Mouse (Mus musculus) lung, postnatal 0 days (tissue): Measurements from ENCODE around the gene Nmrk2. TPM values are rescaled to one million over a fixed set of nuclear protein-coding genes. Genes with fewer than 3 reads are reported as not detected.
A peak's percentile ranks its signal among the peaks of the same experiment; 100 is the strongest.
"Not testable (repeated sequence)": the region's sequence is repeated elsewhere in the genome, so short reads cannot be mapped to it uniquely, and the experiment has no call there.

Experiments used
- ATAC-seq: fragments of 200-750 bp; cut with Nextera tagmentation; 2 replicates; pipeline ENCODE4 v1.8.0; 2017; ENCODE audit warnings: moderate library complexity
- DNase-seq: peaks from one replicate; pipeline ENCODE4 v3.0.0-alpha.2; 2016; ENCODE audit warnings: low spot score
- H3K27ac ChIP-seq: fragments of 300-500 bp; sonication (generic); 2 replicates; pipeline ENCODE4 v1.5.1; 2014; ENCODE audit warnings: antibody characterized with exemption, mild to moderate bottlenecking, low read length, mixed read lengths
- H3K27me3 ChIP-seq: fragments of 300-500 bp; sonication (generic); replicated peaks from 2 replicates; pipeline ENCODE4 v1.6.1; 2014; ENCODE audit warnings: low read length, mixed read lengths; ENCODE audit not compliant: insufficient read depth
- H3K36me3 ChIP-seq: fragments of 300-500 bp; sonication (generic); 2 replicates; pipeline ENCODE4 v1.6.1; 2014; ENCODE audit warnings: low read length, mixed read lengths; ENCODE audit not compliant: insufficient read depth
- H3K4me1 ChIP-seq: fragments of 300-500 bp; sonication (generic); 2 replicates; pipeline ENCODE4 v1.6.1; 2014; ENCODE audit warnings: antibody characterized with exemption, low read depth, low read length, mixed read lengths; ENCODE audit not compliant: insufficient read depth
- H3K4me2 ChIP-seq: fragments of 300-500 bp; sonication (generic); replicated peaks from 2 replicates; pipeline ENCODE4 v1.6.1; 2014; ENCODE audit warnings: low read depth, mild to moderate bottlenecking, low read length, moderate library complexity, mixed read lengths
- H3K4me3 ChIP-seq: fragments of 300-500 bp; sonication (generic); 2 replicates; pipeline ENCODE4 v1.5.1; 2014; ENCODE audit warnings: low read depth, low read length
- H3K9ac ChIP-seq: fragments of 300-500 bp; sonication (generic); replicated peaks from 2 replicates; pipeline ENCODE4 v1.6.1; 2014; ENCODE audit warnings: low read depth, mild to moderate bottlenecking
- H3K9me3 ChIP-seq: fragments of 300-500 bp; sonication (generic); 2 replicates; pipeline ENCODE4 v1.6.1; 2016; ENCODE audit warnings: low read length, mixed read lengths
- CTCF ChIP-seq: IDR thresholded peaks from 2 replicates; pipeline ENCODE4 v1.5.1; 2016; ENCODE audit warnings: antibody characterized with exemption, mild to moderate bottlenecking
- EP300 ChIP-seq: IDR thresholded peaks from 2 replicates; pipeline ENCODE4 v1.6.1; 2016; ENCODE audit warnings: antibody characterized with exemption, mild to moderate bottlenecking, control low read depth
- WGBS: fragments of 180-500 bp; shearing (Covaris S2); extraction: QIAGEN DNeasy Blood & Tissue Kit; methylation state at CpG from one replicate; pipeline ENCODE4 v1.1.7; 2014; 5-methylcytosine and 5-hydroxymethylcytosine counted together
- polyA plus RNA-seq: library from polyadenylated mRNA; unstranded; fragments of >200 nt; fragmentation: Nextera tagmentation; extraction: Ambion mirVana; gene quantifications from 2 replicates; pipeline ENCODE4 v1.2.1, GENCODE M21; 2015

The Nmrk2 gene
- polyA plus RNA-seq, 1 experiment from 2014 or later, result 0.92 TPM

DNA sequence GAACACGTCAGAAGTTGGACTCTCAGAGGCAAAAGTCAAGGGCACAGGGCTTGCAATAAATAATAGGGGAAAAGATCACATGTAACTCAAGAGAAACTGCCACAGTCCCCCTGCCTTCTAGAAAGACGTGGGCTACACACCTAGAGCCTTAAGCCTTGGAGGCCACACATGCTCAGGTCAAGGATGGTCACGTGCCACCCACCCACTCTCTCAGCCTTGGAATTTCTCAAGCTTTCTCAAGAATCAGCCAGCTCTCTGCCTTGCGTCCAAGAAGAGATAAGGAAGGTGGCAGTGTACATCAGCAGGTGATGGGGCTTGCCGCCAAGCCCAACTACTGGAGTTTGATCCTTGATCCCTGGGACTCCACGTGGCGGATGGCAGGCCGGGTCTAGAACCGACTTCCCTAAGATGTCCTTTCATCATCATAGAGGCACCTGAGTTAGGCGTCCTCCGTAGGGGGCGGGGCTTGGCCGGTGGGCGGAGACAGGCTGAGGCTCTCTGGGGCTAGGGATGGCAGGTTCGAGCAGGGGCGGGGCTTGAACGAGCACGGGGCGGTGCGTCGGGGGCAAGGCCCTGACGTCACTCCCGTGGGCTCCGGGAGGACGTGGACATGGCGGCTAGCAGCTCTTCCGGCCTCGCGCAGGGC lies 30.9 kb upstream of the Nmrk2 start, which contains the start of gene Zfr2:
Gene Zfr2, plus strand, starts transcription at position 576 of the 646 bp plus-strand sequence.
- peak within 1 kb of the TSS; percentile 65 for H3K4me2 ChIP-seq
- H3K4me1 ChIP-seq, result no peaks in the 10 kb centered on the region; the same call in 1 of the 2 replicates
- peak within 1 kb of the TSS; percentile 60 for H3K4me3 ChIP-seq
- ATAC-seq, result peak; percentile 96
- H3K9me3 ChIP-seq, result no peaks in the 10 kb centered on the region
- peak; percentile 93 for DNase-seq
- TF ChIP-seq EP300, result no peak
- TF ChIP-seq CTCF, result no peak
- H3K27me3 ChIP-seq, result peaks cover 24% of the 10 kb centered on the region
- no peak within 1 kb of the TSS for H3K27ac ChIP-seq
- no peaks in the 10 kb centered on the region for H3K36me3 ChIP-seq
- peak within 1 kb of the TSS; percentile 13 for H3K9ac ChIP-seq
- WGBS, result 6% methylated on average over 24 of the region's 29 CpGs

GRCm38 (mm10) chr10:81231436-81231835 lies 29.6 kb upstream of the Nmrk2 start:
- Histone ChIP-seq H3K9ac (no peak overlapping the region), H3K9me3 (no peaks in the 10 kb centered on the region), H3K27me3 (peaks cover 24% of the 10 kb centered on the region), H3K4me3 (no peak overlapping the region), H3K36me3 (no peaks in the 10 kb centered on the region), H3K4me1 (no peaks in the 10 kb centered on the region; the same call in 1 of the 2 replicates), H3K27ac (no peak overlapping the region), H3K4me2 (no peak overlapping the region)
- DNase-seq (no peak), ATAC-seq (no peak)
- no peak for TF ChIP-seq CTCF
- no peak for TF ChIP-seq EP300
- WGBS, result 51% methylated on average over 7 of the region's 7 CpGs

DNA sequence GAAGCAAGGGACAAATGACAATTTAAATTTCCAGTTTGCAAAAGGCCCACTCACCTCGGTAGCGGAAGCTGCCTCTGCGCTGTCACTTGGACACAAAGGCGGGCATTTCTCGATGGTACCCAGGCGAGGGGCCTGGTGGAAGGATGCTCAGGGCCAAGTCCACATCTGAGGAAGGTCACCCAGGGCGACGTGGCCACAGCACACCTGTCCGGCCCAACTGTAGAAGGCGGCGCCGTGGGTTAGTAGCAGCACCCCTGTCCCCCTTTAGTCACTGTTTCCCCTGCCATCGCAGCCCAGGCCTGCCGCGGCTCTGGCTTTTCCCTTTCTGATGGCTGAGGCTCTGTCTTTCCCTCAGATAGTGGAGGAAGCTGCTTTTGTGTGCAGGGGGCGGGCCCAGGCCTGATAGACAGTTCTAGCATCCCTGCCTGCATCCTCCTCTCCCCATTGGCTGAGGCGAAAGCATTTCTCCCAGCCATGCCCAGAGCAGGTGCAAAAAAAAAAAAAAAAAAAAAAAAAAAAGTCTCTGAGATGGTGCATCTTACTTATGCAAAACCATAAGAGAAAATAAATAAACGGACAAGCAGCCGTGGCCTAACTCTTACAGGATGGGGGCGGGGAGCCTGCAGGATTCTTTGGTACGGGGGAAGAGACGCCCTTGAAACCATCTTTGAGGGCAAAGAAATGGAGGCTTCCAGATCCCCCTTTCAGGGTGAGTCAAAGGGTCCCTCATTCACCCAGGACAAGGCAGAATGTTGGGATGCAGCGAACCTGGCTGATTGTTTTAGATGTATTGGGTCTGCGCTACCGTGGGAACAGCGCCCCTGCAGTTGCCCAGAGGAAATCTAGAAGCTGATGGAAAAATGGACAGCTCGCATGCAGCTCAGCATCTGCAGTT lies 28.8 kb upstream of the Nmrk2 start, which contains the start of gene Atcay:
Gene Atcay, minus strand, starts transcription at position 396 of the 895 bp plus-strand sequence.
- WGBS, result 11% methylated on average over 27 of the region's 27 CpGs
- Histone ChIP-seq H3K4me2 (no peak within 1 kb of the TSS), H3K9ac (no peak within 1 kb of the TSS), H3K27ac (no peak within 1 kb of the TSS), H3K4me1 (no peaks in the 10 kb centered on the region; the same call in 1 of the 2 replicates), H3K4me3 (no peak within 1 kb of the TSS), H3K27me3 (peaks cover 24% of the 10 kb centered on the region), H3K36me3 (no peaks in the 10 kb centered on the region), H3K9me3 (no peaks in the 10 kb centered on the region)
- DNase-seq (peak; percentile 48), ATAC-seq (no peak)
- TF ChIP-seq EP300, result no peak
- TF ChIP-seq CTCF, result peak; percentile 68

- Histone ChIP-seq H3K4me2 (no peak overlapping the region), H3K4me3 (no peak overlapping the region), H3K27me3 (peaks cover 24% of the 10 kb centered on the region), H3K27ac (no peak overlapping the region), H3K36me3 (no peaks in the 10 kb centered on the region), H3K9me3 (no peaks in the 10 kb centered on the region), H3K4me1 (no peaks in the 10 kb centered on the region; the same call in 1 of the 2 replicates), H3K9ac (no peak overlapping the region)
- no peak for TF ChIP-seq CTCF
- WGBS, result 13% methylated on average over 20 of the region's 20 CpGs
- no peak for DNase-seq
- no peak for ATAC-seq
These were observed 28.0 kb upstream of the Nmrk2 start for GRCm38 (mm10) chr10:81229735-81230437.

GRCm38 (mm10) chr10:81223731-81224130 lies 21.9 kb upstream of the Nmrk2 start:
- not testable (repeated sequence) for H3K27ac ChIP-seq, H3K36me3 ChIP-seq, H3K4me3 ChIP-seq, H3K9me3 ChIP-seq, H3K9ac ChIP-seq, DNase-seq, ATAC-seq, H3K4me1 ChIP-seq, H3K27me3 ChIP-seq, H3K4me2 ChIP-seq
- 41% methylated on average over 2 of the region's 2 CpGs for WGBS
